Mouse (Mus musculus) cerebellum, adult 11 months (tissue): ENCODE data around the gene Gm20388.

Experiments
- DNase-seq: peaks from one replicate; pipeline ENCODE4 v3.0.0; 2022

Gene Gm20388

GRCm38 (mm10) chr8:121374777-121375176 is 1464.1 kb downstream of the Gm20388 start:
- no peak for DNase-seq

GRCm38 (mm10) chr8:121376116-121376950 is 1465.7 kb downstream of the Gm20388 start:
- no peak for DNase-seq

GRCm38 (mm10) chr8:121377680-121378079 is 1467.0 kb downstream of the Gm20388 start:
- no peak for DNase-seq

- no peak for DNase-seq
These were observed 1468.7 kb downstream of the Gm20388 start for GRCm38 (mm10) chr8:121379387-121379786.

GRCm38 (mm10) chr8:121382583-121383241 is 1472.1 kb downstream of the Gm20388 start:
- DNase-seq, result no peak

- no peak for DNase-seq
These were observed 1474.9 kb downstream of the Gm20388 start for GRCm38 (mm10) chr8:121385540-121385939.

- no peak for DNase-seq
These were observed 1480.0 kb downstream of the Gm20388 start for GRCm38 (mm10) chr8:121390608-121391007.

- no peak for DNase-seq
These were observed 1480.6 kb downstream of the Gm20388 start for GRCm38 (mm10) chr8:121391254-121391653.

GRCm38 (mm10) chr8:121391771-121392170 is 1481.1 kb downstream of the Gm20388 start:
- no peak for DNase-seq

GRCm38 (mm10) chr8:121392482-121392881 is 1481.8 kb downstream of the Gm20388 start:
- DNase-seq, result no peak

- DNase-seq, result no peak
These were observed 1482.5 kb downstream of the Gm20388 start for GRCm38 (mm10) chr8:121393111-121393510.

- DNase-seq, result no peak
These were observed 1484.0 kb downstream of the Gm20388 start for GRCm38 (mm10) chr8:121394686-121395085.

GRCm38 (mm10) chr8:121395316-121395715 is 1484.7 kb downstream of the Gm20388 start:
- no peak for DNase-seq

GRCm38 (mm10) chr8:121396151-121396550 is 1485.5 kb downstream of the Gm20388 start:
- no peak for DNase-seq

GRCm38 (mm10) chr8:121397201-121397698 is 1486.6 kb downstream of the Gm20388 start:
- no peak for DNase-seq

- no peak for DNase-seq
These were observed 1487.4 kb downstream of the Gm20388 start for GRCm38 (mm10) chr8:121398081-121398480.

- no peak for DNase-seq
These were observed 1488.1 kb downstream of the Gm20388 start for GRCm38 (mm10) chr8:121398724-121399123.

- DNase-seq, result no peak
These were observed 1488.5 kb downstream of the Gm20388 start for GRCm38 (mm10) chr8:121399173-121399572.

- DNase-seq, result no peak
These were observed 1489.9 kb downstream of the Gm20388 start for GRCm38 (mm10) chr8:121400581-121400980.

GRCm38 (mm10) chr8:121403821-121404220 is 1493.2 kb downstream of the Gm20388 start:
- no peak for DNase-seq

- DNase-seq, result no peak
These were observed 1507.4 kb downstream of the Gm20388 start for GRCm38 (mm10) chr8:121418081-121418480.

GRCm38 (mm10) chr8:121419551-121419950 is 1508.9 kb downstream of the Gm20388 start:
- DNase-seq, result no peak

GRCm38 (mm10) chr8:121421009-121421408 is 1510.4 kb downstream of the Gm20388 start:
- no peak for DNase-seq

- no peak for DNase-seq
These were observed 1513.4 kb downstream of the Gm20388 start for GRCm38 (mm10) chr8:121424080-121424479.
